Mouse (Mus musculus): ENCODE measurements around the gene Nckap5. TPM values are rescaled to one million over a fixed set of nuclear protein-coding genes. Genes with fewer than 3 reads are reported as not detected.
"Not testable (repeated sequence)": the region's sequence is repeated elsewhere in the genome, so short reads cannot be mapped to it uniquely, and the experiment has no call there.

Nckap5 gene
- 3.0 and 3.1 TPM in 2 replicates for polyA plus RNA-seq (2012; rRNA removed)

DNA sequence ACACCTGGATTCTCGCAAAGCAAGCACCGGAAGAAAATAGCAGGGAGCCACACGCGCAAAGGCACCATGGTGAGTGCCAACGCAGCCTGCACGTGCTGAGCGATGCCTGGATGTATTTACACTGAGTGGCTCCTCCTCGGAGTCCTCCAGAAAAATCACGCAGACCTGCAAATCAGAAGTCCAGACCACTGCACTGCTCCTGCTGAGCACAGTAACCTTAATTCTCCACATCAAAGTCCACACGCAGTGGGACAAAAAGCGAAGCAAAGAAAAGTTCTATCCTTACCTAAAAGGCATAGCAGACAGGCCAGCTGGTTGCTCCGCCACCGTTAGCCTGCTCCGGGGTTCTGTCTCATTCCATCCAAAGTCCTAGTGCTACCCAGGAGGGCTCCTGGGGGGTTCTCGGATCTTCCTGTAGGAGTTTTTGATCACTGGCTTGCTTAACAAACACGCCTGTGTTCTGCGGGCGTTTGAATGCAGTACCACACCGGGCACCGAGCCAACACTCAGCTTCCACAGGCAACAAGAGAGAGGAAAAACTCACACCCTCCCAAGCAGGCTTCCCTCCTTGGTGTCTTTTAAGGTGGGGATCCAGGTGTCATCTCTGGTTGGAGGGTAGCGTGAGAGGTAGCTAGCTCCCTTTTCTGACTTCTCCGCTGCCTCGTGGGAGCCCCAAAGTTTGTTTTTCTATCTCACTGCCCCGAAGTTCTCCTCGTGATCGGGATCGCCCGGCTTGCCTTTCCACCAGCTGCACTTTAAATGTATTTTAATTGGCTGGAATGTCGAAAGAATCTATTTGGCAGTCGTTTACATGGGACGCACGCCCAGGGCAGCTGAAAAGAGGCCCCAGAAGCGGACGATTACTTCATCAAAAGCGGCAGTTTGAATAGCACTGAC, at the start of gene Nckap5:
Gene Nckap5 (minus strand): TSS at position 769 of the 897 bp plus-strand sequence.
- peak; percentile 24 to 80 for DNase-seq (ENCODE audit: extremely low spot score in 1 of 2, low spot score in 1 of 2)

DNA sequence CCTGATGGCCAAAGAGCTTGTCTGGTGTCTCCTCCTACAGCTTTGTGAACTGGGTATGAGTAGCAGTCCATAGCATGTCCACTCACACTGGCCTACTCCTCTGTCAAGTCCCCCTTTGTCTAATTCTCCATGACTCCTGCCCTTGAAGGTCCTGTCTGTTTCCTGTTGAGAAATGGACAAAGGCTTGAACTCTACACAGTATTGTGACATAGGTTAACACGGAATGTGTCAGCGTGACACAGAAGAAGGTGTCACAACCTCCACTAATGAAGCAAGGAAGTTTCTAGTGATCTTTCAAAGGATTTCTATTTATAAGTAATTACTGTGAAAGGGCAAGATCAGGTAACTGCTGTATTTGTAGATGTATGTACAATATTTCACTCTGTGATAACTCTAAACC, 46.9 kb upstream of the Nckap5 start:
- no peak for DNase-seq (ENCODE audit: extremely low spot score in 1 of 2, low spot score in 1 of 2)

DNA sequence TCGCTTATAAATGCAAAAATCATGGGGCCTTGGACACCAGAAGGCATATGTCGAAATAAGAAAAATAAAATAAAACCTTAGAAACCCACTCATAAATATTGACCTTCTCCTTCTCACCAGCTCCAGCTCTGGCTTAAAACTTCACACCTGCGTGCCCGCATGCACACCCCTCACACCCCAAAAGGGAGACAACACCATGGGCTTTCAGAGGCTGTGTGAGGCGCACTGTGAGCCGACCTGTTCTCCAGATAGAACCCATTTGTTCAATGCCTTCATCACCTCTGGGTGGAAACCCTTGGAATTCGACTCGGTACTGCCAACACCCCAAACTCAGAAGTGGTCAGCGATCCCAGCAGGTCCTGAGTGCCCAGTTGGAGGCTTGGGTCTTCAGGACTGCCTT, 37.8 kb upstream of the Nckap5 start:
- DNase-seq (ENCODE audit: extremely low spot score in 1 of 2, low spot score in 1 of 2), result no peak

DNA sequence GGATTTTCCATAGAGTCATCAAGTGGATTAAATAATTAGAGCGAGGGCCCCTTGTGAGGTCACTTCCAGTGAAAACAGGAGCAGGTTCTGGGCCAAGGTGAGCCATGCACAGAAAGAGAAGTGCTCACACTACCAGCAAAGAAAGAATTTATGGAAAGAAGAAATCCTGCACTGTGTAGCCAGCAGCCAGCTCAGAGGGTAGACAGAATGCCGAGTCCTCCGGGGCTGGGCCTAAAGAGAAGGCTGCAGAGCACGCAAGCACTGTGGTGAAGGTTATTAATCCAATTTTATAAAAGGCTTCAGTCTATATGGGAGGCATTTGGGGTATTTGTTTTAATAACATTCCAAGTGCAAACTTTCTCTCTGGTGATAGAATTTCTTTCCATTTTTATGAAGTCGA, 37.3 kb upstream of the Nckap5 start:
- no peak for DNase-seq (ENCODE audit: extremely low spot score in 1 of 2, low spot score in 1 of 2)

DNA sequence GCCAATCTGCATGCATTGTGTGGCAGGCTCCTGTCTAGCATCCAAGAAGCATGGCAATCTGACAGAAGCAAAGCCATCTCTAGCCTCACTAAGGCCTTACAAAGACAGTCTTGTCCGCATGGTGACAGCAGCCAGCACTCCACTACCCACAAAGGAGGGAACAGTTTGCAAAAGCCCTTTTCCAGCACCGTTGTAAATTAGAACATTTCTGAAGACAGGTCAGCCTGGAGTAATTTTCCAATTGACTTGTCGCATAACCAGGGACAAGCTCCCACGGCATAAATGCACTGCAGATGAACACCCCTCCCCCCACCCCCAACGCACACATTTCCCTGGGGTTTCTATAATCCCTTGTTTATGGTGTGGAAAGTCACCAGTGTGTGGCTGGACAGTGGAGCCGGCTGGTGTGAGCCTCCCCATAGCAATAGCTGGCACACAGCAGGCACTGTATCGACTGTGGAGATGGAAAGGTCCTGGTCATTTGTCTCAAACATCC, 35.0 kb upstream of the Nckap5 start:
- DNase-seq (ENCODE audit: extremely low spot score in 1 of 2, low spot score in 1 of 2), result peak; percentile 22 to 54

DNA sequence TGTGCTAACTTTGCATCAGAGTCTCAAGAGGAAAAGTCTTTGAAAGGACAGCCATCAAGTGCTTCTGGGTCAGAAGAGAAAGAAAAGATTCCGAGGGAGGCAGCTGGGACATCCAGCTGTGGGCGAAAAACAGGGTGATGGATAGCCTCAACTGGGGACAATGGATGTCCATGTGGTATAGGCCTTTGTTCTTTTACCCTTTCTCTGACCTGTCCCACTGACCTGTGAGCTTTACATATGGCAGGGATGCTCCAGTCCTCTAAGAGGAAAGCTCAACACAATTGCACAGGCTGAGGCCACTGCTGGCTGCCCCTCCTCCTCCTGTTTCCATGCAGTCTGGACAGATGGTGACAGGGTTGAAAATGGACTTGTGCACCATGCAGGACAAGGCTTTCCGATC, 31.2 kb upstream of the Nckap5 start:
- DNase-seq (ENCODE audit: extremely low spot score in 1 of 2, low spot score in 1 of 2), result no peak

DNA sequence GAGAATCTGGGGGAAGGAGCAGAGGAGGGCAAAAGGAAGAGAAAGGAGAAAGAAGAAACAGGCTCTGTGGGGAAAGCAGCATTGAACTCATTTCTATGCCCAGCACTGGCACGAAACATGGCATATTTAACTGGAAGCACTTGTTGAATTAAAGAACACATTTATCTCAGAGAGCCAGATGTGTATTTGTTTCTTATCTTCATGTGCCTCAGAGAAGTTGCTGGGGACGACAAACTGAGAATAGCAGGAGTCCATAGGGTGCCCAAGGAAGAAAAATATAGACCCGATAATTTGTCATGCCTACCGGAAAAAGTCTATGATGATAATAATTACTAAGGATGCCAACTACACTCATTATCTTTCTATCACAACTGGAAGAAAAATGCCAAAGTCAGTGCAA, 29.9 kb upstream of the Nckap5 start:
- no peak for DNase-seq (ENCODE audit: extremely low spot score in 1 of 2, low spot score in 1 of 2)

DNA sequence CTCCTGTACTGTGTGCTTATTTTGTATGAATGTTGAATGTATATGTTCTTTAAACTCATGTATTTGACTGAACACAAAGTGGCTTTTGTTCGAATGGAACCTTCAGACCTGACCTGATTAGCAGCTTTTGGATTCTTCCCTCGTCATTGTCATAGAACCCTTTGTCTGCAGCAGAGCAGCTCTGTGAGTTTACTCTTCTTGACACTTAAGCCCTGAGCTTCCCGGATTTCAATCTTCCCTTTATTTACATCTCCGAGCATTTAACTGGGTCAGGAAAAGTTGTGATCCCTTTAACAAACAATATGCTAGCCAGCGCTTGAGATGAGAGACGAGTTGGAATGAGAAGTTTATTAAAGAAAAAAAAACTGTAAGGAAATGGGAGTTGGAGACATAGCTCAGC, 18.9 kb upstream of the Nckap5 start:
- DNase-seq (ENCODE audit: extremely low spot score in 1 of 2, low spot score in 1 of 2), result no peak

DNA sequence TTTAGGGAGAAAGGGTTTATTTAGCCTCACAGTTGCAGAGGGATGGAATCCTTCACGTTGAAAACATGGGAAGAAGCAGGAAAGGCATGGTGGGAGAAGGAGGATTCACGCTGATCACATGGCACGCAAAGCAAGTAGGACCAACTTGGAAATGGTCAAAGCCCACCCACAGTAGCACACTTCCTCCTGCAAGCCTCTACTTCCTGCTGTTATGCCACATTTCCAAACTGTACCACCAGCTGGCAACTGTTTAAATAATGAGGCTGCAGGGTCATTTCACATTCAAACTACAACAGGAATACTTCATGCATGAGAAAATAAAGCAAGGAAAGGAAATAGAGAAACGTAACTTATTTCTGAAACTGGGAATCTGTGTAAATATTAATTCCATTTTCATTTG, 15.7 kb upstream of the Nckap5 start:
- DNase-seq (ENCODE audit: extremely low spot score in 1 of 2, low spot score in 1 of 2), result no peak

DNA sequence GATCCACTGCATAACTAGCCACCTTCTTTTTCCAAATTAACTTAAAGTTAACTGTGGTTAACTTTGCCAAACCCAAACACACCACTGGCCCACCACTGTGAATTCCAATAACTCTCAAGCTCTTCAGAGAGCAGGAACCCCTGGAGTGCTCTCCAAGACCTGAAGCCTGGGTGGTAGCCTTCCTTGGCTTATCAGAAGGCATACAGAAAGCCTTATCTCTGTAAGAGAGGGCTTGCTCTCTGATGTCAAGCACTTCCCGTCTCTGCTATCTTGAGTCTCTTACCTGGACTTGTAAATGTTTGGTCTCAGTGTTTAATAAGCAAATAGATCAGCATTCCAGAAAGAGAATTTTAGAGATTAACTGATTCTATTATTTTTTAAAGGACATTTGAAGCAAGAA, 2.3 kb upstream of the Nckap5 start:
- DNase-seq (ENCODE audit: extremely low spot score in 1 of 2, low spot score in 1 of 2), result no peak

DNA sequence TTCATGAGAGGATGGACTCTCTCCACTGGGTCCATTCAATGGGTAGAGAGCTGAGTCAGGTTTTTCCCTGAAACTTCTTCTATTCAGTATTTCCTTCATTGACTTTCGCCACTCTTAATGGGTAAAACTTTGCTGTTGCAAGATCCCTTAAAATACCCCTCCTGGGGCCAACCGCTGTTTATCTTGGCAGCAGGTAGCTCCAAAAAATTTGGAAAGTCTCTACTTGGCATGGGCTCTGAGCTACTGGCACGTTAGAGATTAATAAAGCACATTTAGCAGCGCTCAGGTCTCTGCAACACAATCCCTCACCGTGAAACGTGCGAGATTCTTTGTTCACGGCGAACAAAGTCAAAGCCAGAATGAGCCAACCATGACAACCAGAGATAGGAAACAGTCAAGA, 1.6 kb downstream of the Nckap5 start:
- DNase-seq (ENCODE audit: extremely low spot score in 1 of 2, low spot score in 1 of 2), result no peak

DNA sequence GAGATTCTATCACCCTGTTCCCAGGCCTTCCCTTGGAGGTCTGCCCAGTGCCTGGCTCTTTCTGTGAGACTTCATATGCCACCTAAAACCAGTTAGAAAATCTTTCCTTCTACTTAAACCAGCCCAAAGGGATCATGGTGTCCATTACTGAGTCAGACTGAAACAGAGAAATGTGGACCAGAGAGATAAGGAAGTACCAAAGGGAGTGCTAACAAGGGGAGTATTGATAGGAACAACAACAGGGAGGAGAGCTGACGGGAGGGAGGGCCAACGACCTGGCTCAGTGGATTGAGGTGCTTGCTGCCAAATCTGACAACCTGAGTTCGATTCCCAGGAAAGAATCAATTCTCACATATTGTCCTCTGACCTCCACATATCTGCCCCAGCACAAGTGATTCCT, 5.8 kb downstream of the Nckap5 start:
- no peak for DNase-seq (ENCODE audit: extremely low spot score in 1 of 2, low spot score in 1 of 2)

DNA sequence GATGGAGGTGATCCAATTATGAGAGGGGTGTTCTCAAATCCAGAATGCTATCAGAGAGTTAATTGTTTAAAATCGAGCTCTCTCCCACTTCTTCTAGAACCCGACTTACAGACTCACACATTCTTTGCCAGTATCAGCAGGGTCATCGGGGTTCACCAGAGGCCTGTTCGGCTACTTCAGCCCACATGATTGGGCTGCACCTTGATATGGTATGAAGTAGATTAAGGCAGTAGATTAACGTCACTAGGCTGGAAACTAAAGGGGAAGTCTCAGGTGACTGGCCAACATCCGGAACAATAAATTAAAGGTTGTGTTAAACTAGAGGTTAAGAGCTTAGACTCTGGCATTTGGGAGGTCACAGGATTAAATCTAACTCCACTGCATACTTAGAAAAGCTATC, 8.4 kb downstream of the Nckap5 start:
- no peak for DNase-seq (ENCODE audit: extremely low spot score in 1 of 2, low spot score in 1 of 2)

DNA sequence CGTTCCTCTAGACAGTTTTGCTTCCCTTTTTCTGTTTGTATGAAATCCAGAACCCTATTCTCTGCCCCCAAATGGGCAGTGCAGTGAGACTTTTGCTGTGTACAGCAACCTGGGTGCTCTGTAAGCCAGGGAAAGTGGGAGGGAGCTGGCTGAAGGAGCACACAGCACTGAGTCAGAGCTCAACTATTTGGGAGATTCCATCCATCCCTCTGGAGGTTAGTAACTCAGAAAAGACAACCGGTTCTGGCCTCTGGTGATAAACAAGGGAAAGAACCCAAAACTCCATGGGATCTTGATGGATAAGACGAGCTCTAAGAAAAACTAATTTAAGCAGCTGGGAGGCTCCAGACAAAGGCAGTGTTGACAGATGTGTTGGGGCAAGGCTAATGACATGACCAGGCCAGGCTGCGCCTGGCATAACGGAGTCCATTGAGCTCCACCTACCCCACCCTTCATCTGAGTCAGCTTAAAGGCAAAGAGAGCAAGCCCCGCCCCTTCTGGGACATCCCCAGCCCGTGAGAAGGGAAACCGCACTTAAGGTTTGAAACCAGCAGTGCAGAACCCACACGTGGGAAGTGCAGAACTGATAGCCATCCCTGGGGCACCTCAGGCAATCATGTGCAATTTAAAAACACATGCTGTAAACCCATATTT, 13.1 kb downstream of the Nckap5 start:
- no peak for DNase-seq (ENCODE audit: extremely low spot score in 1 of 2, low spot score in 1 of 2)

DNA sequence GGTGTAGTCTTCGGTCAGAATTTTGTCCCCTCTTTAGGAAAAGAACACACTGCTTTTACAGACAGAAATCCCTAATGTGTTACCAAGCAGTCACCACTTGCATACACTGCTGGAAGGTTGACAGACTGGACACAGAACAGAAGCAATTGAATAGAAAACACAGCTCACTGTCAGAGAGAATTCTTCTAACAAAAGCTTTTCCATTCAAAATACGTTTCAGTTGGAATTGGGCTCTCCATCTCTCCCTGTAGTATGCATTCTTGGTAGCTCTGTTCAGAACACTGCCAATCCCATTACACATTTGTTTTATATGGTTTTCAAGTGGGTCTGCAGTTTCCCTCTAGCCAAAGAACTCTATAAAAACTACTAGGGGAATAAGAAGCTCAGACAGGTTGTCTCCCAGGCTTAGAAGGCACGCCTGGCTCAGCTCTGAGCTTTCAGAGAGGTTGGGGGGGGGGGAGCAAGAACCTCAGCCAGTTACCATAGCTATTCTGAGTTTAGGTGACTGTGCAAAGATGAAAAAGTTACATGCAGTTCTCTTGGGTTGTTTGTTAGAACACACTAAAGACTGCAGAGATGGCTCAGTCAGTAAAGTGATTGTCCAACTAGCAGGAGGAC, 23.5 kb downstream of the Nckap5 start:
- no peak for DNase-seq (ENCODE audit: extremely low spot score in 1 of 2, low spot score in 1 of 2)

DNA sequence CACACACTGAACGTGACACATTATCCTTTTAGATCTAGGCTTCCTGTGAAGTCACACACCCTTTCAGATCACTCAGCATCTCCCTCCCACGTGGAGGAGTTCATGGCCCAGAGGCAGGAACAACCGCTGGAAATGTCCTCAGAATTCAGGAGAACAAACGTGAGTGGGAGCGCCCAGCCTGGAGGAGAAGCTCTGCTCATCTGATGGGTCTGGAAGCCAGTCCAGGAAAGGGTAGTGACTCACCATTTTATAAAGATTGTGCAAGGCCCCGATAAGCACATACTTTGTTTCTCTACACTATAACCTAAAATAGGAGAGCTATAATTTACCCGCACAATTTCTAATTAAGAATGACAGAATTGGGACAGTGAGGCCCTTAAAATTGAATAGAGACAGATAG, 24.1 kb downstream of the Nckap5 start:
- peak in 1 of 2 experiments; percentile 38 for DNase-seq (ENCODE audit: extremely low spot score in 1 of 2, low spot score in 1 of 2)

DNA sequence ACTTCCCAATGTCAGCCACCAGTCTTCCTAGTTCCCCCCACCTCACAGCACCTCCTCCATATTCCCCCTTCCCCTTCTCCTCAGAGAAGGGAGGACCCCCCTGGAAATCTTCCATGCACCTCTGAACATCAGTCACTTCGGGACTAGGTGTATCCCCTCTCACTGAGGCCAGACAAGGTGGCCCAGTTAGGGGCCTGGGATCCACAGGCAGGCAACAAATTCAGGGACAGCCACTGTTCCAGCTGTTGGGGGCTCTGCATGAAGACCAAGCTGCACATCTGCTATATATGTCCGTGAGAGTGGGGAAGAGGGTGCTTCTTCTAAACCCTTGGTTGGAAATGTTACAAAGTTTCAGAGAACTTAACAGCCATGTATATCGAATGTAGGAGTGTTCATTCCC, 28.2 kb downstream of the Nckap5 start:
- no peak for DNase-seq (ENCODE audit: extremely low spot score in 1 of 2, low spot score in 1 of 2)

DNA sequence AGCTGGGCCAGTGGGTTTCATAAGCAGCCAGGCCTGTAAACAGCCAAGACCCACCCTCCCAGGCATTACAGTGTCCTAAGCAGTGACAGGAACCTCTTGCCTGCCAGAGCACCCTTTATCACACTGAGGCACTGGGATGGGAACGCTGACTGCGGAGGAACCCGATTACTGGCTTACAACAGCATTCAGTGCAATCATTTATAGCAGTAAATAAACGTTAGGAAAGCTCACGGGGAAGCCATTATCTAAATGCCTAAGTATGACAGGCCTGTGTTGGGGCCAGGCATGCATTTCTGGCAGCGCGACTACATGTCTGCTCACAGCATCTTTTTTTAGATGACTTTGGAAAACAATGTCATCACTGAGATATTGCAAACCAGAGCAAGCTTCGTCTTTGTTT, 28.9 kb downstream of the Nckap5 start:
- DNase-seq (ENCODE audit: extremely low spot score in 1 of 2, low spot score in 1 of 2), result no peak

DNA sequence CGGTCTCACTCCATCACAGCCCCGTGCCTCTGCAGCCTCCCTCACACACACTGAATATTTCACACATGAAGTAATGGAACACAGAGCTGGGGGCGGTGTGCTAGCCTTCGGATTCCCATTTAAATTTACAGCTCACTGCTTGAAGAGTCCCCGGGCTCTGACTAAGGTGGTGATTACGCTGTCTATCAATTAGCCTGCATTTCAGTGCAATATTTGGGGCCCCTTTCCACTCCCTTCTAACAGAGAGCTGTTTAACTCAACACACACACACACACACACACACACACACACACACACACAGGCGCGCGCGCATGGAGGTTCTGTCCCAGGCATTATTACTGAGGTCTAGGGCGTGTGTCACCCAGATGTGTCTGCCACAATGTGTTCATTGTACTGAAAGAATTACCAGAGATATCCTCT, 31.2 kb downstream of the Nckap5 start:
- DNase-seq (ENCODE audit: extremely low spot score in 1 of 2, low spot score in 1 of 2), result peak in 1 of 2 experiments; percentile 38

DNA sequence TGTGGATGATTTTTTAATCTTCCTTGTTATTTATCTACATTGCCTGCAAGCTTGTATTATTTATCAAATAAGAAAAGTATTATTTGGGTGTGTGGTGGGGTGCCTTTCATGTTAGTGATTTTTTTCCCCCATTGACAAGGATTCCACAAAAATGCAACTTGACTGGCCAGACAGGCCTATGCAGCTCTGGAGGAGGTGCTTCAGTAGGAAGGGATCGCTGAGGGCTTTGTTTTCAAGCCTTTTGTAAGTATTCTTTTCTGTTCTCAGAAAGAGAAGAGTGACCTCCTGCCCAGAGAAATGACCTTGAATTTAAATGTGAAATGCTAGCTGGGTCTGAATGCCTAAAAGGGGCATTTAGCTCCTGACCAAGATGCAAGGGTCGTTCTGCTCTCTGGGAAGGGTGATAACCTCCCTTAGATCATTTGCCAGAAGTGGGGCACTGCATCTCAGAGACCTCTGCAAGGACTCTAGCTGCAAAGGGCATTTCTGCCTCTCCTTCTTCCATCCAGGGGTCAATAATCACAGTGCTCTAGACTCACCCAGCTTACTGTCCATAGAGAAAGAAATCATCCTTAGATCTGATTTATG, 50.2 kb downstream of the Nckap5 start:
- DNase-seq (ENCODE audit: extremely low spot score in 1 of 2, low spot score in 1 of 2), result not testable (repeated sequence)

DNA sequence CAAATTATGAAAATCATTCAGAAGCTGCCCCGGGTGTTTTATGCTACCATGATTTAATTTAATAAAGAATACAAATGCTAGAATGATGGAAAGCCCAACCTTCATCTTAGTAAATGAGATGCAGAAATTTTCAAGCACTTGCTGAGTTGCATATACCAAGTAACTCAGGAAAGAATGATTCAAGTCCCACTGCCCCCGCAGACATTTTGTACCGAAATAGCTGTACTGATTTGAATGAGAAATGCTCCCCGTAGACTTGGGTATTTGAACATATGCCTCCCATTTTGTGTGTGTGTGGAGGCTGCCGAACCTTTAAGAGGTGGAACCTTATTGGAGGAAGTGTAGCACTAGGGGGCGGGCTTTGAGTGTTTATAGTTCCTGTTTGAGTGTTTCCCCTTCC, 56.7 kb downstream of the Nckap5 start:
- not testable (repeated sequence) for DNase-seq (ENCODE audit: extremely low spot score in 1 of 2, low spot score in 1 of 2)
